Mouse (Mus musculus) embryonic facial prominence, embryonic 12.5 days (tissue): ENCODE results near the gene Gtf2a1l. TPM values are rescaled to one million over a fixed set of nuclear protein-coding genes. Genes with fewer than 3 reads are reported as not detected.

Experiments
- ATAC-seq: fragments of 200-750 bp; cut with Nextera tagmentation; 2 replicates; pipeline ENCODE4 v1.8.0; 2017; ENCODE audit not compliant: insufficient number of reproducible peaks, insufficient read depth, low FRiP score, low TSS enrichment
- H3K27ac ChIP-seq: fragments of 300-500 bp; sonication (generic); 2 replicates; pipeline ENCODE4 v1.5.1; 2016; ENCODE audit warnings: mild to moderate bottlenecking
- H3K27me3 ChIP-seq: fragments of 300-500 bp; sonication (generic); 2 replicates; pipeline ENCODE4 v1.6.1; 2016; ENCODE audit warnings: mild to moderate bottlenecking, moderate library complexity
- H3K36me3 ChIP-seq: fragments of 300-500 bp; sonication (generic); 2 replicates; pipeline ENCODE4 v1.6.1; 2016; ENCODE audit warnings: mild to moderate bottlenecking
- H3K4me1 ChIP-seq: fragments of 300-500 bp; sonication (generic); 2 replicates; pipeline ENCODE4 v1.6.1; 2016
- H3K4me2 ChIP-seq: fragments of 300-500 bp; sonication (generic); replicated peaks from 2 replicates; pipeline ENCODE4 v1.6.1; 2016; ENCODE audit warnings: mild to moderate bottlenecking, moderate library complexity
- H3K4me3 ChIP-seq: fragments of 300-500 bp; sonication (generic); 2 replicates; pipeline ENCODE4 v1.5.1; 2016; ENCODE audit warnings: mild to moderate bottlenecking
- H3K9ac ChIP-seq: fragments of 300-500 bp; sonication (generic); 2 replicates; pipeline ENCODE4 v1.6.1; 2016; ENCODE audit warnings: mild to moderate bottlenecking, moderate library complexity
- H3K9me3 ChIP-seq: fragments of 300-500 bp; sonication (generic); 2 replicates; pipeline ENCODE4 v1.6.1; 2016; ENCODE audit warnings: mild to moderate bottlenecking, moderate library complexity
- WGBS: fragments of 180-500 bp; shearing (Covaris S2); methylation state at CpG from one replicate; pipeline ENCODE4 v1.1.7; 2016; 5-methylcytosine and 5-hydroxymethylcytosine counted together
- polyA plus RNA-seq: library from polyadenylated mRNA; unstranded; fragments of >200 nt; fragmentation: Nextera tagmentation; extraction: Ambion mirVana; gene quantifications from 2 replicates; pipeline ENCODE4 v1.2.1, GENCODE M21; 2016

Gene Gtf2a1l
- polyA plus RNA-seq, 1 experiment from 2014 or later, result 0.15 TPM

DNA sequence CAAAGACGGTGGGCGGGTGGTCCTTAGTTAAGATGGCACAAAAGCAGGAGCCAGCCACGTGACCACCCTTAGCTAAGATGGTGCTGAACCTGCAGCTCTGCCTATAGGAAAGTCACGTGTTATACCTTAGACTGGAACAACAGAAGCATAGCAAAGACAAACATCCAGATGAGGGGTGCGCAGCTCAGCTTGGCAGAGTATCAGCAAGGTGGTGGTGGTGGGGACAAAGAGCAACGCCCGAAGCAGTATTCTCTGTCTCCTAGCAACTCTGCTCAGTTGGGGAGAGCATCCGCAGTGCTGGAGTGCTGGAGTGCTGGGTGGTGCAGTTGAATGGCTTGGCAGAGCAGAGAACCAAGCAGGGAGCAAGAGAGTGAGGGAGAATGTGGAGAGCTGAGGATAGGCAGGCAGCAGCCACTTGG lies 37.8 kb downstream of the Gtf2a1l start:
- H3K9me3 ChIP-seq, result no peaks in the 10 kb centered on the region
- WGBS, result 30% methylated on average over 8 of the region's 8 CpGs
- no peak overlapping the region for H3K4me2 ChIP-seq
- H3K27ac ChIP-seq, result no peak overlapping the region
- ATAC-seq, result no peak
- H3K36me3 ChIP-seq, result no peaks in the 10 kb centered on the region
- H3K4me1 ChIP-seq, result no peaks in the 10 kb centered on the region
- no peak overlapping the region for H3K9ac ChIP-seq
- no peak overlapping the region for H3K4me3 ChIP-seq
- H3K27me3 ChIP-seq, result no peaks in the 10 kb centered on the region

DNA sequence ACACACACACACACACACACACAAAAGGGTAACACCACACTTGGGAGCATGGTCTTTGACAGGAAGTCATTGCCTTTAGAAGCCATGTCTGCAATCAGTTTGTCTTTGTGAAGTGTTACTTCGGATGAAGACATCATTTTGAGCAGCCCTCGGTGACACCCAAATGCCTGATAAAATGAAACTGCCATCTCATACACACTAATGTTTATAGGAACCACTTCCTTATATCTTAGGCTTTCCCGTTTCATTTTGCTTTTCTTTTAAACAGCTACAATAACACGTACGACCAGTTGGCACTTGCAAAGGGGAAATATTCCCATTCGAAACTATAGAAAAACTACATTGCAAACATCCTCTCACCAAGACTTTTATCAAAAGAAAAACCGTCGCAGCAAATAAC lies 81.2 kb downstream of the Gtf2a1l start:
- Histone ChIP-seq H3K36me3 (no peaks in the 10 kb centered on the region), H3K4me1 (peaks cover 3% of the 10 kb centered on the region; the same call in 1 of the 2 replicates), H3K27me3 (0 out of 2 replicates have a peak, but pooled peaks cover 7% of the 10 kb centered on the region), H3K4me3 (no peak overlapping the region), H3K27ac (no peak overlapping the region), H3K9ac (no peak overlapping the region), H3K9me3 (no peaks in the 10 kb centered on the region), H3K4me2 (no peak overlapping the region)
- ATAC-seq, result no peak
- WGBS, result 79% methylated on average over 8 of the region's 8 CpGs

DNA sequence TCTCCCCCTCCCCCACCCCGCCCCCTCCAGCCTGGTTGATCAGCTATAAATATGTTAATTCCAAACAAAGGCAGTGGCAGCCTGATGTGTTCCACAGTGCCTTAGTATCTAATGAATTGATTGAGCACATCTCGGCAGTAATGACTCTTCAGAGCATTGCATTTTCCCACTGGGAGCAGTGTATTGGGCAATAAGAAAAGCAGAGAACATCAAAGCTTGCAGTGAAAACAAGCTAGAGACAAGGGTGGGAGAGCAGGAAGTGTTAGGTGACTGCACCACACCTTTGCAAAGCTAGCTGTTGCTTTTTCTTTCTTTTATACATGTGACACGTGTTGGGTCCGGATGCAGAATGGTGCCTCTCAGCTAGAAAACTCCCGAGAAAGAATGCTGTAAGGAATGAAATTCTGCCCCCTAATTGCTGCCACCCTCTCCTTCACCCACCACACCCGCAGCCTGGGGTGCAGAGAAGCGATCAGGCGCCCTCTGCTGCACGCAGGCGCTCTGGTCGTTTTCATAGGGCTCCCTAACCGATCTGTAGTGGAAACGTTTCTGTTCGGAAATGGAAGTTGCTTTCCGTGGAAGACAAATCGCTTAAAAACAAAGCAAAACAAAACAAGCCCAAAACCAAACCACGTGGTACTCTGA lies 84.5 kb downstream of the Gtf2a1l start:
- ATAC-seq, result no peak
- Histone ChIP-seq H3K4me1 (peaks cover 6% of the 10 kb centered on the region), H3K27me3 (0 out of 2 replicates have a peak, but pooled peaks cover 7% of the 10 kb centered on the region), H3K9me3 (no peaks in the 10 kb centered on the region), H3K36me3 (no peaks in the 10 kb centered on the region), H3K4me2 (peak overlapping the region; percentile 21; the same call in 1 of the 2 replicates), H3K27ac (no peak overlapping the region), H3K4me3 (no peak overlapping the region), H3K9ac (no peak overlapping the region)
- 8% methylated on average over 17 of the region's 17 CpGs for WGBS

DNA sequence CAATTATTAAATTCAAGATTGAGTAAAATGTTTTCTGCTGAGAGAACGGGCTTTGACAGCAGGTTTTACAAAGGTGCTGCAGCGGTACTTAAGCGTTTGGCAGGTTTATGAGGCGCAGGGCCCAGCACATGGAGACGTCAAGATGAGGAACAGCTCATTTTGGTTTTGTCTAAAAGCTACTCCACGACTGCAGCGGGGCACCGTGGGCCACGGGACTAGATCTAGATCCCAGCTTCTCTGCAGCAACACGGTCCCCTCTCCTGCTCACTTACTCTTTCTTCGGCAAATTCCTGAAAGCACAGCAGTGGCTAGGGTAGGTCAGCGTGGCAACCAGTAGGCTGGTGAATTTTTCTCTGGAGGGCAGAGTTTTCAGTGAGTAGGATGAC lies 85.0 kb downstream of the Gtf2a1l start:
- Histone ChIP-seq H3K4me3 (no peak overlapping the region), H3K4me2 (peak overlapping the region; percentile 21; the same call in 1 of the 2 replicates), H3K27me3 (0 out of 2 replicates have a peak, but pooled peaks cover 7% of the 10 kb centered on the region), H3K4me1 (peaks cover 6% of the 10 kb centered on the region), H3K36me3 (no peaks in the 10 kb centered on the region), H3K9me3 (no peaks in the 10 kb centered on the region), H3K27ac (no peak overlapping the region), H3K9ac (no peak overlapping the region)
- WGBS, result 58% methylated on average over 12 of the region's 12 CpGs
- ATAC-seq, result no peak

DNA sequence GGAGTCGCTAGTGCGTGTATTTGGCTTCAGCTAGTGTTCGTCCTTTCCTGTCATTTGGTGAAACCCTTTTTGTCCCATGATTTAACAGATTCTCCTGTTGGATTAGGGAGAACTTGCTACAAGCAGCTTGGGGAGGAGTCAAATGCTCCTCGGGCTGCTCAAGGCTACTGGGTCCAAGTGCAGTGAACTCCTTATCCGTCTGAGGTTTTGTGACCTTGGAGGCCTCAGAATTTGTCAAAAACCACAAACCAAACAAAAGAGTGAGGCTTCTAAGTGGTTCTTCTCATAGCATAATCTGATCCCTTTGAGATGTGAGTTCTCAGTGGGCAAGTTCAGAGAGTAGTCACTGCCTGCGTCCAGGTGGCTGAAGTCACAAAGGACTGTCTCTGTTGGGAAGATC lies 87.3 kb downstream of the Gtf2a1l start:
- H3K4me3 ChIP-seq, result no peak overlapping the region
- no peak overlapping the region for H3K4me2 ChIP-seq
- H3K9ac ChIP-seq, result no peak overlapping the region
- no peaks in the 10 kb centered on the region for H3K36me3 ChIP-seq
- H3K27ac ChIP-seq, result no peak overlapping the region
- no peak for ATAC-seq
- 68% methylated on average over 6 of the region's 6 CpGs for WGBS
- H3K27me3 ChIP-seq, result 0 out of 2 replicates have a peak, but pooled peaks cover 7% of the 10 kb centered on the region
- H3K4me1 ChIP-seq, result peaks cover 6% of the 10 kb centered on the region
- no peaks in the 10 kb centered on the region for H3K9me3 ChIP-seq

DNA sequence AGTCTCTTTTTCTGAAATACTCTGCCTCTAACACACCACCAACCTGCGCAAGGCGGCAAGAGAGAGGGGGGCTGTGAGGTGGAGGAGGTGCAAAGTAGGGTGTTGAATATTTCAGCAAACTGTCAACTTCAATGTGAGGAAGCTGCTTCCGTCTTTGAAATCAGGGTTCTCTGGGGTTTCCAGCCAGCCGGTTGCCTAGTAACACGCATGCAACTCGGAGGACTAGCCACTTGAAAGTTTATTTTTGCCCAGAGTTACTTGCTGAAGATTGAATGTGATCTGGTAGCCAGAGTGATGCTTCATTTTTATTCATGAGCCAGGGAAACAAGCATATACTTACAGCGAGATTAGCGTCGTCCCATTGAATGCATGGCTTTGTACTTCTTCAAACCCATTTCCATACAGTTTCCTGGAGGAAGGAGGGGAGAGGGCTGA lies 89.6 kb downstream of the Gtf2a1l start:
- no peak overlapping the region for H3K4me2 ChIP-seq
- H3K9me3 ChIP-seq, result no peaks in the 10 kb centered on the region
- no peak overlapping the region for H3K27ac ChIP-seq
- 0 out of 2 replicates have a peak, but pooled peaks cover 7% of the 10 kb centered on the region for H3K27me3 ChIP-seq
- no peaks in the 10 kb centered on the region for H3K36me3 ChIP-seq
- H3K9ac ChIP-seq, result no peak overlapping the region
- no peak overlapping the region for H3K4me3 ChIP-seq
- ATAC-seq, result no peak
- peaks cover 4% of the 10 kb centered on the region for H3K4me1 ChIP-seq
- WGBS, result 26% methylated on average over 9 of the region's 9 CpGs

DNA sequence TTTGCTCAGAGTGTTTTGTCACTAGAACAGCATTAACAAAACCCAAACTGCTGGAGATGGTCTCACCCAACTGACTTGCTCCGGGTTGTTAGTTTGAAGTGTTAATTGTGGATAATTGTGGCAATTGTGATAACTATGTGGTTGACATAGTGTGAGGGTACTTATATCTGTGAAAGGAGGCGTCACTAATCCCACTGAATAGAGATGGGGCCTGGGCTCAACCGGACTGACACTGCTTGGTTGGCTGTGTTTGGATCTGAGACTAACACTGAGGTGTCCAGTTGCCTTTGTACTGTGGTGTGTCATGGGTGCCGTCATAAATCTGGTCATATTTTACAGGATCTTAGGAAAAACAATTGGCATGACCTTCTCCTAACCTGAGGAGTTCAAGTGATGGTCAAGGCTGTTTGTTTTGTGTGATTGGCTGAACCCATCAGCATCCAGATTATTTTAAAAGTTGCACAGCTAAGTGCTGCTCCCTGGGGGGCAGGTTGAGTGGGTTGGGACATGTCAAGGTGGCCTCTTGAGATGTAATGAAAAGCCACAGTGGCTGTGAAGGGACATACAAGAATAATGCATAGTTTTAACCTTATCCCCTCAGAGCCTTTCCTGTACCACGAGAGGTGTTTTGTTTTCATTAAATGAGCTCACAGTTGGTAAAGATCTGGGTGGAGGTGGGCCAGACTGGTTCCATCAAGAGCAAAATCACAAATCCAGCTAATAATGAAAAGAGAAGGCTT lies 95.1 kb downstream of the Gtf2a1l start:
- no peak for ATAC-seq
- H3K27me3 ChIP-seq, result no peaks in the 10 kb centered on the region
- no peak overlapping the region for H3K9ac ChIP-seq
- 44% methylated on average over 5 of the region's 5 CpGs for WGBS
- H3K9me3 ChIP-seq, result no peaks in the 10 kb centered on the region
- H3K4me2 ChIP-seq, result no peak overlapping the region
- H3K4me1 ChIP-seq, result no peaks in the 10 kb centered on the region
- no peak overlapping the region for H3K27ac ChIP-seq
- H3K4me3 ChIP-seq, result no peak overlapping the region
- no peaks in the 10 kb centered on the region for H3K36me3 ChIP-seq

DNA sequence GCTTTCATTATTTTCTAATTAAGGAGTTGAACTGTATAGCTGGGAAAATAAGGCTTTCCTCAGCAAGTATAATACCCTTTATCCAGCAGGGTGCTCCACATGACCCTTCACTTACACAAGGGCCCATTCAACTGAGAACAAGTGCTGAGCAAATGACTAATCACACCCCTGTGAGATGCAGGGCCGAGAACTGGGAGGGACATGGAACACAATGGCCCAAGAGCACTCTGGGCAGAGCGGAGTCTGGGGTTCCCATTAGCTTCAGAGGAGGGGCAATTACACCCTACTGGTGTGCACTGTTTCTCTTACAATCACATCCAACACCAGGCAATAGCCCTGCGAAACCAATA lies 95.7 kb downstream of the Gtf2a1l start:
- H3K36me3 ChIP-seq, result no peaks in the 10 kb centered on the region
- 44% methylated on average over 3 of the region's 3 CpGs for WGBS
- ATAC-seq, result peak; percentile 62
- H3K27ac ChIP-seq, result no peak overlapping the region
- H3K9ac ChIP-seq, result no peak overlapping the region
- H3K4me3 ChIP-seq, result no peak overlapping the region
- H3K4me1 ChIP-seq, result no peaks in the 10 kb centered on the region
- no peak overlapping the region for H3K4me2 ChIP-seq
- H3K9me3 ChIP-seq, result no peaks in the 10 kb centered on the region
- H3K27me3 ChIP-seq, result no peaks in the 10 kb centered on the region

Other genes with a start within 250 kb of the Gtf2a1l start
- 13.8 and 14.2 TPM in 2 replicates for gene Foxn2, start 227.9 kb upstream of the Gtf2a1l start, polyA plus RNA-seq
- gene Ppp1r21, start 138.5 kb upstream of the Gtf2a1l start, polyA plus RNA-seq, result 21.4 and 22.9 TPM in 2 replicates
- 4.7 and 4.9 TPM in 2 replicates for gene Ston1, start 71.0 kb upstream of the Gtf2a1l start, polyA plus RNA-seq
- gene Lhcgr, start 123.3 kb downstream of the Gtf2a1l start, polyA plus RNA-seq, result 0.23 TPM in 1 of 2 replicates, not detected in the other